Mouse (Mus musculus): ENCODE data around the gene Hdgfl2. TPM values are rescaled to one million over a fixed set of nuclear protein-coding genes. Genes with fewer than 3 reads are reported as not detected.
A peak's percentile ranks its signal among the peaks of the same experiment; 100 is the strongest.
"Not testable (repeated sequence)": the region's sequence is repeated elsewhere in the genome, so short reads cannot be mapped to it uniquely, and the experiment has no call there.

The Hdgfl2 gene
- polyA plus RNA-seq, 1 experiment = 115 TPM

GRCm38 (mm10) chr17:56066451-56066850 is 13.0 kb upstream of the Hdgfl2 start:
- Histone ChIP-seq H3K4me3 (ENCODE audit: control insufficient read depth, low read depth, low read length) (no peak overlapping the region), H3K27me3 (ENCODE audit: control insufficient read depth, insufficient read depth, low read length) (no peaks in the 10 kb centered on the region), H3K36me3 (ENCODE audit: control insufficient read depth, insufficient read depth, low read length) (no peaks in the 10 kb centered on the region; the same call in 1 of the 2 replicates), H3K27ac (ENCODE audit: control insufficient read depth, insufficient read depth, low read depth, low read length) (no peak overlapping the region), H3K4me1 (ENCODE audit: control insufficient read depth, insufficient read depth, low read length) (no peaks in the 10 kb centered on the region)
- TF ChIP-seq CTCF (IDR thresholded peaks at IDR 0.05; ENCODE audit: control insufficient read depth, insufficient read depth, insufficient replicate concordance, low read depth, low read length) = no peak
- TF ChIP-seq POLR2A (IDR thresholded peaks at IDR 0.05; ENCODE audit: control insufficient read depth, low read depth, low read length) = no peak

GRCm38 (mm10) chr17:56069066-56069465 is 10.4 kb upstream of the Hdgfl2 start:
- Histone ChIP-seq H3K27me3 (ENCODE audit: control insufficient read depth, insufficient read depth, low read length) (no peaks in the 10 kb centered on the region), H3K4me1 (ENCODE audit: control insufficient read depth, insufficient read depth, low read length) (peaks cover 2% of the 10 kb centered on the region; the same call in 1 of the 2 replicates), H3K27ac (ENCODE audit: control insufficient read depth, insufficient read depth, low read depth, low read length) (no peak overlapping the region), H3K4me3 (ENCODE audit: control insufficient read depth, low read depth, low read length) (no peak overlapping the region), H3K36me3 (ENCODE audit: control insufficient read depth, insufficient read depth, low read length) (peaks cover 2% of the 10 kb centered on the region; the same call in 1 of the 2 replicates)
- no peak for TF ChIP-seq POLR2A (IDR thresholded peaks at IDR 0.05; ENCODE audit: control insufficient read depth, low read depth, low read length)
- no peak for TF ChIP-seq CTCF (IDR thresholded peaks at IDR 0.05; ENCODE audit: control insufficient read depth, insufficient read depth, insufficient replicate concordance, low read depth, low read length)

- H3K36me3 ChIP-seq (ENCODE audit: control insufficient read depth, insufficient read depth, low read length) = peaks cover 2% of the 10 kb centered on the region; the same call in 1 of the 2 replicates
- H3K27me3 ChIP-seq (ENCODE audit: control insufficient read depth, insufficient read depth, low read length) = no peaks in the 10 kb centered on the region
- H3K4me3 ChIP-seq (ENCODE audit: control insufficient read depth, low read depth, low read length) = no peak overlapping the region
- TF ChIP-seq CTCF (IDR thresholded peaks at IDR 0.05; ENCODE audit: control insufficient read depth, insufficient read depth, insufficient replicate concordance, low read depth, low read length) (no peak), POLR2A (IDR thresholded peaks at IDR 0.05; ENCODE audit: control insufficient read depth, low read depth, low read length) (no peak)
- peaks cover 2% of the 10 kb centered on the region for H3K4me1 ChIP-seq (ENCODE audit: control insufficient read depth, insufficient read depth, low read length)
- no peak overlapping the region for H3K27ac ChIP-seq (ENCODE audit: control insufficient read depth, insufficient read depth, low read depth, low read length)
These were observed 8.3 kb upstream of the Hdgfl2 start for GRCm38 (mm10) chr17:56071126-56071525.

DNA sequence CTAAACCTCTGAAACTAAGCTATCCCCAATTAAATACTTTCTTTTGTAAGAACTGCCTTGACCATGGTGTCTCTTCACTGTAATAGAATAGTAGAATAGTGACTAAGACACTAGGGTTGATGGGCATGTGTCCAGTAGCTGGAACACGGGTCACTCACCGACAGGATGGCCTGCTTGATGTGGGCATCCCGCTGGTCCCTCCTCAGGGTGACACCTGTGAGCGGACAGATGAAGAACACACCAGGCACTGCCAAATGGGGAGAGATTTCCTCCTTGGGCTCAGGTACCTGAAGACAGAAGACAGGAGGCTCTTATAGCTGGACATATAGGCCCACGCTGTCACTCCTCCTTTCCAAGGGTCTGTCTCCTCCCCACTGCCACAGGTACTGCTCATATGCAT is 7.2 kb upstream of the Hdgfl2 start:
- Histone ChIP-seq H3K27me3 (ENCODE audit: control insufficient read depth, insufficient read depth, low read length) (no peaks in the 10 kb centered on the region), H3K36me3 (ENCODE audit: control insufficient read depth, insufficient read depth, low read length) (peaks cover 2% of the 10 kb centered on the region; the same call in 1 of the 2 replicates), H3K4me3 (ENCODE audit: control insufficient read depth, low read depth, low read length) (no peak overlapping the region; the same call in 1 of the 2 replicates), H3K27ac (ENCODE audit: control insufficient read depth, insufficient read depth, low read depth, low read length) (no peak overlapping the region), H3K4me1 (ENCODE audit: control insufficient read depth, insufficient read depth, low read length) (peaks cover 2% of the 10 kb centered on the region)
- TF ChIP-seq POLR2A (IDR thresholded peaks at IDR 0.05; ENCODE audit: control insufficient read depth, low read depth, low read length) (no peak), CTCF (IDR thresholded peaks at IDR 0.05; ENCODE audit: control insufficient read depth, insufficient read depth, insufficient replicate concordance, low read depth, low read length) (no peak)

DNA sequence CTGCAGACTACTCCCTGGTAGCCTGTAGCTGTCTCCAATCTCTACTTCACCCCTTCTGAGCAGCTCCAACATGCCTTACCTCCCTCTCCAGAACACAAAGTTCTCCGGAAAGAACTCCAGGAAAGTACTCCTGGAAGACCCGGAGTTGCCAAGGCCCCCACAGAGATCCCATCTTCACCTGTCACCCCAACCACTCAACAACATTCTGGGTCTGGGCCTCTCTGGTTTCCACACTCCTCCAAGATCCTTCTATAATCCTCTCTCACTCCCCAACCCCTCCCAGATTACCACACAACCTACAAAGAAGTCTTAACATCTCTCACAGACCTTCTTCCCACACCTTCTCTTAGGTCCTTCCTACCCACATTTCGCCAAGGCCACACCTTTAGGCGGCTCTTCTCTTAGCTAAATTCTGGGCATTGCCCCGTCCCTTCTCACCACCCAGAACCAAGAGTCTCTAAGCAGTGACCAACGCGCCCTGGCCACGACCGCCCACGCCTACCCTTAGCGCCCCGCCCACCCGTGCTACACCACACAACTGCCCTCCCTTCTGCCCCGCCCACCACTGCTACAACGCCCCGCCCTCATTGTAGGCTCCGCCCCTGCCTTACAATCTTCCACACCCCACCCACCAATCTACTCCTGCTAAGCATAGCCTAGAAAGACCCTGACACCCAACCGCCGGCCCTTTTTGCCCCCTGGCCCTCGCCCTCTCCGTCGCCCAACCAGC is 5.2 kb upstream of the Hdgfl2 start:
- Histone ChIP-seq H3K36me3 (ENCODE audit: control insufficient read depth, insufficient read depth, low read length) (peaks cover 2% of the 10 kb centered on the region; the same call in 1 of the 2 replicates), H3K27me3 (ENCODE audit: control insufficient read depth, insufficient read depth, low read length) (no peaks in the 10 kb centered on the region), H3K4me1 (ENCODE audit: control insufficient read depth, insufficient read depth, low read length) (peaks cover 2% of the 10 kb centered on the region), H3K27ac (ENCODE audit: control insufficient read depth, insufficient read depth, low read depth, low read length) (peak overlapping the region; percentile 99), H3K4me3 (ENCODE audit: control insufficient read depth, low read depth, low read length) (peak overlapping the region; percentile 95)
- TF ChIP-seq POLR2A (IDR thresholded peaks at IDR 0.05; ENCODE audit: control insufficient read depth, low read depth, low read length) (no peak; the same call in 1 of the 2 replicates), CTCF (IDR thresholded peaks at IDR 0.05; ENCODE audit: control insufficient read depth, insufficient read depth, insufficient replicate concordance, low read depth, low read length) (no peak)

DNA sequence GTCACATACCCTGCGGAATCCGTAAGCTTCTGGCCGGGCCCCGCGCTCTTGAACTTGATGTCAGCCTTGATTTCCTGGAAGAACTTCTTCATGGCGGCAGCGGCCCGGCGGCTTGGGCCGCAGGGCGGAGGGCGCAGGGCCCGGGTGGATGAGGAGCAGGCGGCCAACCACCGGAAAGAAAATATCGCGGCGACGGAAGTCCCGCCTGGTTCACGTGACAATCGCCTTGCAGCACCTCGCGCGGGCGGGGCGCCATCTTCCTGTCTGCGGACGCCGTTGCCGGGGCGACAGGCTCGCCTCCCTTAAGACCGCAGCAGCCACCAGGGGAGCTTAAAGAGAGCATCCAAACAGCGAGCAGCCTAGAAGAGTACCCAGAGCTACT is 4.6 kb upstream of the Hdgfl2 start, which contains the start of gene Ubxn6:
TSS of gene Ubxn6 (minus strand) at position 202 of the 382 bp plus-strand sequence.
- Histone ChIP-seq H3K4me1 (ENCODE audit: control insufficient read depth, insufficient read depth, low read length) (peaks cover 2% of the 10 kb centered on the region), H3K27me3 (ENCODE audit: control insufficient read depth, insufficient read depth, low read length) (no peaks in the 10 kb centered on the region), H3K4me3 (ENCODE audit: control insufficient read depth, low read depth, low read length) (peak within 1 kb of the TSS; percentile 95), H3K27ac (ENCODE audit: control insufficient read depth, insufficient read depth, low read depth, low read length) (peak within 1 kb of the TSS; percentile 99), H3K36me3 (ENCODE audit: control insufficient read depth, insufficient read depth, low read length) (peaks cover 2% of the 10 kb centered on the region; the same call in 1 of the 2 replicates)
- TF ChIP-seq CTCF (IDR thresholded peaks at IDR 0.05; ENCODE audit: control insufficient read depth, insufficient read depth, insufficient replicate concordance, low read depth, low read length) (no peak), POLR2A (IDR thresholded peaks at IDR 0.05; ENCODE audit: control insufficient read depth, low read depth, low read length) (peak; percentile 60)

DNA sequence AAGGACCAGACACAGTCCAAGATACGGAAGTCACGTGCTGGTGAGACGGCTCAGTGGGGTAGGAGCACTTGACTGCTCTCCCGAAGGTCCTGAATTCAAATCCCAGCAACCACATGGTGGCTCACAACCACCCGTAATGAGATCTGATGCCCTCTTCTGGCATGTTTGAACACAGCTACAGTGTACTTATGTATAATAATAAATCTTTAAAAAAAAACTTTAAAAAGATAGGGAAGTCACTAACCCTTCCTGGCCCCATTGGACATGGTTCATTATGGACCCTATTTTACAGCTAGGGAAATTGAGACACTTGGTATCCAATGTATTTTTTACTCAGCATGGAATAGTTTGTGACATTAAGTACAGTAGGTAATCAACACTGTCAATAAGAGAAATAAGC is 1.9 kb upstream of the Hdgfl2 start:
- no peak for TF ChIP-seq CTCF (IDR thresholded peaks at IDR 0.05; ENCODE audit: control insufficient read depth, insufficient read depth, insufficient replicate concordance, low read depth, low read length)
- no peak for TF ChIP-seq POLR2A (IDR thresholded peaks at IDR 0.05; ENCODE audit: control insufficient read depth, low read depth, low read length)
- Histone ChIP-seq H3K27me3 (ENCODE audit: control insufficient read depth, insufficient read depth, low read length) (no peaks in the 10 kb centered on the region), H3K4me3 (ENCODE audit: control insufficient read depth, low read depth, low read length) (peak overlapping the region; percentile 61), H3K4me1 (ENCODE audit: control insufficient read depth, insufficient read depth, low read length) (peaks cover 13% of the 10 kb centered on the region), H3K27ac (ENCODE audit: control insufficient read depth, insufficient read depth, low read depth, low read length) (no peak overlapping the region), H3K36me3 (ENCODE audit: control insufficient read depth, insufficient read depth, low read length) (peaks cover 4% of the 10 kb centered on the region; the same call in 1 of the 2 replicates)

DNA sequence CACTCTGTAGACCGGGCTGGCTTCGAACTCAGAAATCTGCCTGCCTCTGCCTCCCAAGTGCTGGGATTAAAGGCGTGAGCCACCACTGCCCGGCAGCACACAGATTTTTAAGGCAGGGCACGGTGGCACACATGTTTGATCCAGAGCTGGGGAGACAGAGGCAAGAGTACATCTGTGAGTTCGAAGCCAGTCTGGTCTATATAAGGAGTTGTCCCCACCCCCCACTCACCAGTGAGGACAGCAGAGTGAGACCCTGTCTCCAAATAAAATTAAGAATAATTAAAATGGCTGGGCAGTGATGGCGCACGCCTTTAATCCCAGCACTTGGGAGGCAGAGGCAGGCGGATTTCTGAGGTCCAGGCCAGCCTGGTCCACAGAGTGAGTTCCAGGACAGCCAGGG is 1.1 kb upstream of the Hdgfl2 start:
- Histone ChIP-seq H3K4me3 (ENCODE audit: control insufficient read depth, low read depth, low read length) (peak overlapping the region; percentile 100), H3K4me1 (ENCODE audit: control insufficient read depth, insufficient read depth, low read length) (peaks cover 13% of the 10 kb centered on the region), H3K27ac (ENCODE audit: control insufficient read depth, insufficient read depth, low read depth, low read length) (peak overlapping the region; percentile 60; the same call in 1 of the 2 replicates)
- H3K27me3 ChIP-seq (ENCODE audit: control insufficient read depth, insufficient read depth, low read length); H3K36me3 ChIP-seq (ENCODE audit: control insufficient read depth, insufficient read depth, low read length): not testable (repeated sequence)

Data from testis, adult 2 months (tissue).